Mouse (Mus musculus) MEL-GATA-1-ER (cell line): ENCODE measurements around the gene Neil1.
A peak's percentile ranks its signal among the peaks of the same experiment; 100 is the strongest.

ENCODE experiments used
- DNase-seq: peaks from one replicate; pipeline ENCODE4 v3.0.0-alpha.2; 2012; ENCODE audit warnings: low read depth; ENCODE audit errors: extremely low read depth

Neil1 gene

GRCm38 (mm10) chr9:57148144-57148878 is at the start of gene Neil1:
Gene Neil1 (minus strand): TSS chr9:57148305.
- peak; percentile 88 for DNase-seq

- peak; percentile 62 for DNase-seq
Measured at GRCm38 (mm10) chr9:57197414-57197813, 49.3 kb upstream of the Neil1 start.

GRCm38 (mm10) chr9:57196708-57197107 is 48.6 kb upstream of the Neil1 start:
- DNase-seq, result no peak

- no peak for DNase-seq
Measured at GRCm38 (mm10) chr9:57168411-57168810, 20.3 kb upstream of the Neil1 start.

GRCm38 (mm10) chr9:57166173-57166572 is 18.1 kb upstream of the Neil1 start:
- DNase-seq, result no peak

GRCm38 (mm10) chr9:57163137-57163536 is 15.0 kb upstream of the Neil1 start:
- DNase-seq, result no peak

GRCm38 (mm10) chr9:57162496-57162895 is 14.4 kb upstream of the Neil1 start:
- DNase-seq, result peak; percentile 53

GRCm38 (mm10) chr9:57158506-57158905 is 10.4 kb upstream of the Neil1 start:
- no peak for DNase-seq

GRCm38 (mm10) chr9:57158013-57158470 is 9.9 kb upstream of the Neil1 start, which contains the start of gene Commd4:
Gene Commd4 (minus strand): TSS chr9:57158331.
- peak; percentile 93 for DNase-seq

GRCm38 (mm10) chr9:57157499-57157898 is 9.4 kb upstream of the Neil1 start:
- no peak for DNase-seq

- DNase-seq, result no peak
Measured at GRCm38 (mm10) chr9:57156823-57157222, 8.7 kb upstream of the Neil1 start.

- DNase-seq, result no peak
Measured at GRCm38 (mm10) chr9:57156383-57156782, 8.3 kb upstream of the Neil1 start.

GRCm38 (mm10) chr9:57152331-57152730 is 4.2 kb upstream of the Neil1 start:
- DNase-seq, result no peak

GRCm38 (mm10) chr9:57150192-57150591 is 2.1 kb upstream of the Neil1 start:
- DNase-seq, result no peak

GRCm38 (mm10) chr9:57149021-57149420 is 916 bp upstream of the Neil1 start:
- DNase-seq, result no peak

GRCm38 (mm10) chr9:57147205-57148143 is 631 bp downstream of the Neil1 start:
- no peak for DNase-seq

- no peak for DNase-seq
Measured at GRCm38 (mm10) chr9:57146451-57147066, 1.5 kb downstream of the Neil1 start.

- no peak for DNase-seq
Measured at GRCm38 (mm10) chr9:57144830-57145229, 3.3 kb downstream of the Neil1 start.

- no peak for DNase-seq
Measured at GRCm38 (mm10) chr9:57143212-57143611, 4.9 kb downstream of the Neil1 start.

- no peak for DNase-seq
Measured at GRCm38 (mm10) chr9:57141417-57142353, 6.4 kb downstream of the Neil1 start.

- no peak for DNase-seq
Measured at GRCm38 (mm10) chr9:57139571-57139970, 8.5 kb downstream of the Neil1 start.
